In the genomic region with DNA sequence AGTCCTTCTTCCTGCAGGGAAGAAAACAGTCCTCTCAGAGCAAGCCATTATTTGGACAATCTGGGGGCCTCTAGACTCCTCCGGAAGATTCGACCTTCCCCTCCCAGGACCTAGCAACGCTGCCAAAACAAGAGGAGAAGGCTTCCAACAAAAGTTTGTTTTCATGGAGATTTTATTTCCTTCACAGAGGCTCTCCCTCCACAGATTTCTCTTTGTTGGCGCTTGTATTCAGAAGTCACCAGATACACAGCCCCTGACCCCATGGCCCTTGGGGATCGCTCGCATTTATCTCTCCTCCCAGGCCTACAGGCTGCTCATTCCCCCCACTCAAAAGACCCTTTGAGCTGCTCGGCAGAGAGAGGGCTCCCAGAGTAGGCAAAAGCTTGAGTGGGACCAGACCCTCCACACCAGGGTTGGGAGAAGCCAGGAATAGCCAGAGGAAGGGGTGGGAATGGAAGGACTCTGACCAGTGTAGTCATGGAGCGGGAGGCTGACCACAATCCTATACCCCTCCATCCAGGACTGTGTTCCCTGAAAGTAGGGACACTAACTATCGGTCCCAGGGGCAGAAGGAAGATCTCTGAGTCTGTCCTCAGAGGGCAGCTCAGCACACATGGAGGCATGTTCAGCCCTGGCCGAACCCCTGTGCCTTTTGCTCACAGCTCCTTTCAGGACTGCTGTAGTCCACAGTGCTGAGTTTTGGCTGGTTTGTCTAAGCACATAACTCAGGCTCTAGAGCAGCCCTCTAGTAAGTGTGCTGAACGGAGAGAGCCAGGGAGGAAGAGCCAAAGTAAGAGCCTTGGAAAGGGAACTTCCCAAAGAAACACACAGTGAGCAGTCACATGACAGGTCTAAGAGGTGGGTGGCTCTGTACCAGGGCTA, we compare ENCODE assay signal across 9 mouse cellular contexts. TPM values are rescaled to one million over a fixed set of nuclear protein-coding genes. Genes with fewer than 3 reads are reported as not detected.
DNase-seq lines count a peak whose midpoint lies in the region; ATAC-seq lines count a peak whose summit lies in the region.
"Had no signal": no experiment of that assay in that cellular context is flagged by ENCODE, and none has a peak within 500 bp of the region (broad histone marks: within the 10 kb centered on the region; RNA-seq: fewer than 3 reads in every experiment).

No protein-coding gene starts in this region.

- no peak for DNase-seq in kidney, adult 8-10 months
- peak; percentile 76 for DNase-seq in embryo, embryonic 10 days (ENCODE audit: low spot score)
- peak; percentile 26 to 39 for DNase-seq in heart, postnatal 14 days
- DNase-seq in neural tube, embryonic 10.5 days (ENCODE audit: extremely low spot score, low spot score): peak; percentile 64
- DNase-seq in layer of hippocampus, postnatal 25 days (ENCODE audit: extremely low spot score in 1 of 2, low spot score in 1 of 2): no peak
- no peak for DNase-seq in thymus, postnatal 10 days (ENCODE audit: low spot score in 2 of 2)
- DNase-seq in layer of hippocampus, adult 11-12 months (ENCODE audit: low spot score): no peak

- 32% methylated on average over 11 of the region's 11 CpGs for WGBS in kidney, embryonic 14.5 days

- H3K9ac ChIP-seq in kidney, embryonic 14.5 days (ENCODE audit: low read depth, low read length): no peak overlapping the region

- H3K4me2 ChIP-seq in kidney, embryonic 14.5 days (replicated peaks; ENCODE audit: low read depth, low read length): no peak overlapping the region

- peak; percentile 73 for ATAC-seq in kidney, embryonic 14.5 days (ENCODE audit: low FRiP score, low TSS enrichment)

- no peak overlapping the region for H3K4me3 ChIP-seq in kidney, embryonic 14.5 days (ENCODE audit: low read length)
- H3K4me3 ChIP-seq: megakaryocyte, embryonic 14.5 days had no signal

- H3K27me3 ChIP-seq in kidney, embryonic 14.5 days (ENCODE audit: control insufficient read depth, insufficient read depth, low read length): no peaks in the 10 kb centered on the region

- intact Hi-C loops in heart, postnatal 14 days (cut with DNase I): no loop called here

- peaks cover 24% of the 10 kb centered on the region for H3K4me1 ChIP-seq in kidney, embryonic 14.5 days (ENCODE audit: control insufficient read depth, insufficient read depth, low read length)
- H3K4me1 ChIP-seq: megakaryocyte, embryonic 14.5 days had no signal

- no peaks in the 10 kb centered on the region for H3K36me3 ChIP-seq in kidney, embryonic 14.5 days (ENCODE audit: control insufficient read depth, insufficient read depth, low read length)

- no peaks in the 10 kb centered on the region for H3K9me3 ChIP-seq in kidney, embryonic 14.5 days (ENCODE audit: control insufficient read depth, low read length)
- H3K9me3 ChIP-seq: megakaryocyte, embryonic 14.5 days had no signal

- peak overlapping the region; percentile 87 for H3K27ac ChIP-seq in kidney, embryonic 14.5 days (ENCODE audit: low read depth, low read length)

RNA-seq across cellular contexts. Expression of gene Pknox2, which starts 45.9 kb away (rescaled TPM):
- 5.4 and 5.5 TPM in 2 replicates for polyA plus RNA-seq in kidney, embryonic 14.5 days (2014; fragmentation: Nextera tagmentation; extraction: Ambion mirVana)
- 1 to 10 TPM; 3.7 to 6.0 TPM for total RNA-seq in heart, postnatal 14 days (2021)
- 10 to 100 TPM; 29.3 to 41.2 TPM for total RNA-seq in layer of hippocampus, postnatal 25 days (2021)

Comparison
In these comparisons a context has a peak if more than half of its experiments do, and no peak if none do; other contexts are left out.
1. DNase-seq: peak in embryo, embryonic 10 days (single experiment), heart, postnatal 14 days (2 of 2) and neural tube, embryonic 10.5 days (single experiment); none in kidney, adult 8-10 months (0 of 2), layer of hippocampus, postnatal 25 days (0 of 2), thymus, postnatal 10 days (0 of 2) and layer of hippocampus, adult 11-12 months (single experiment).
2. RNA of gene Pknox2, which starts 45.9 kb away (total RNA-seq): 29.3 to 41.2 TPM in layer of hippocampus, postnatal 25 days; 3.7 to 6.0 TPM in heart, postnatal 14 days; every median in the first group is over 4 times any median in the second.